ENCODE assay signal across 22 mouse cellular contexts in the genomic region with DNA sequence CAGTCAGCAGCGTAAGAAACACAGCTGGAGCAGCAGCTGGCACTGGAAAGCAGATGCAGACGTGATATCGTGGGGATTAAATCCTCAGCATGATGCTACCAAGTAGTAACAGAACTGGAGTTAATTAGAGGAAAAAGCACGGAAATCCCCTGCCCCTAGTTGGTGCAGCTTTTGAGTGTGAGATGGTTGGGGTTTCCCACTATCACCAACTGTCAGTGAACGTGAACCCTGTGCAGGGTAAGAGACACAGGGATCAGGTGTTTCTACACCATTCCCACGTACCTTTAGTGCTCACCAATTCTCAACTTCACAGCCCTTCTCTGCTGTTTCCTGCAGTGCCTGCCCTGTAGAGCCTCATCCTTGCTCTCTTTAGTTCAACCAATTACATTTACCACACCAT. TPM values are rescaled to one million over a fixed set of nuclear protein-coding genes. Genes with fewer than 3 reads are reported as not detected.
"Had no signal": no experiment of that assay in that cellular context is flagged by ENCODE, and none has a peak within 500 bp of the region (broad histone marks: within the 10 kb centered on the region; RNA-seq: fewer than 3 reads in every experiment).

No protein-coding gene starts in this region.

- H3K27me3 ChIP-seq: limb, embryonic 12.5 days; limb, embryonic 15.5 days; midbrain, embryonic 12.5 days; midbrain, embryonic 15.5 days; neural tube, embryonic 12.5 days had no signal

- H3K9ac ChIP-seq: limb, embryonic 12.5 days; limb, embryonic 15.5 days; liver, embryonic 14.5 days; liver, postnatal 0 days; lung, embryonic 14.5 days; midbrain, embryonic 12.5 days; midbrain, embryonic 15.5 days; neural tube, embryonic 12.5 days had no signal

- ATAC-seq: liver, postnatal 0 days; lung, postnatal 0 days; midbrain, embryonic 15.5 days had no signal

- DNase-seq: kidney, postnatal 25 days; layer of hippocampus, postnatal 36 days; left cerebral cortex, postnatal 4 days; liver, postnatal 0 days; lung, embryonic 14.5 days; right cerebral cortex, postnatal 14 days; right cerebral cortex, postnatal 4 days; thymus, adult 2 months; thymus, postnatal 25 days had no signal

- H3K9me3 ChIP-seq: limb, embryonic 12.5 days; limb, embryonic 15.5 days; midbrain, embryonic 12.5 days; midbrain, embryonic 15.5 days; neural tube, embryonic 12.5 days had no signal

- H3K4me1 ChIP-seq: limb, embryonic 12.5 days; midbrain, embryonic 12.5 days; midbrain, embryonic 15.5 days; neural tube, embryonic 12.5 days had no signal

- H3K27ac ChIP-seq: kidney, postnatal 0 days; limb, embryonic 12.5 days; limb, embryonic 15.5 days; liver, embryonic 14.5 days; macrophage; midbrain, embryonic 12.5 days; midbrain, embryonic 15.5 days; neural tube, embryonic 12.5 days; stomach, postnatal 0 days had no signal

- H3K4me3 ChIP-seq: limb, embryonic 12.5 days; limb, embryonic 15.5 days; midbrain, embryonic 12.5 days; midbrain, embryonic 15.5 days; neural tube, embryonic 12.5 days had no signal

- H3K4me2 ChIP-seq: limb, embryonic 12.5 days; limb, embryonic 15.5 days; liver, embryonic 11.5 days; lung, embryonic 14.5 days; midbrain, embryonic 12.5 days; midbrain, embryonic 15.5 days; neural tube, embryonic 12.5 days had no signal

RNA-seq across cellular contexts. Expression of gene Gsg1l, which starts 37.6 kb away (rescaled TPM):
- total RNA-seq: megakaryocyte, adult 5-6 weeks; neutrophil, adult 5-6 weeks had no signal
